Mouse (Mus musculus) cerebellum, postnatal 10 days (tissue): ENCODE results near the gene Chga.

Experiments
- DNase-seq, 2 experiments: peaks; one replicate each; pipeline ENCODE4 v3.0.0; 2021; ENCODE audit warnings: mixed read lengths in 2 of 2

The Chga gene

DNA sequence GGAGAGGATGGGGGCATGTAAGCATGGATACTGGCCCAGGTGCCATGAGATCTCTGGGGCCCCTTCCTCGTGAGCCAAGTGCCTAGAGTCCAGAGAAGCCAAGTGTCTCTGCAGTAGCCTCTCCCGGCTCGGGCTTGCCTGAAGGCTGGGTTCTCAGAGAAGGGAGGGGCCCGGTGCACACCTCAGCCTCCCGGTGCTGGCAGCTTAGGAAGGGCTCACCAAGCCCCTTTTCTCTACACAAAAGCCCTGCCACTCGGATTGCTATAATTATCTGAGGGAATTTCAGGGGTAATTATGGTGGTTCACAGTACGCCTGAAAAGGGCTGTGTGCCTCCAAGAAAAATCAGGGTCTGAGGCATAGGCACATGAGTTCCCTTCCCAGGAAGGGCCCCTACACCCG, 47.1 kb downstream of the Chga start:
- DNase-seq = no peak

DNA sequence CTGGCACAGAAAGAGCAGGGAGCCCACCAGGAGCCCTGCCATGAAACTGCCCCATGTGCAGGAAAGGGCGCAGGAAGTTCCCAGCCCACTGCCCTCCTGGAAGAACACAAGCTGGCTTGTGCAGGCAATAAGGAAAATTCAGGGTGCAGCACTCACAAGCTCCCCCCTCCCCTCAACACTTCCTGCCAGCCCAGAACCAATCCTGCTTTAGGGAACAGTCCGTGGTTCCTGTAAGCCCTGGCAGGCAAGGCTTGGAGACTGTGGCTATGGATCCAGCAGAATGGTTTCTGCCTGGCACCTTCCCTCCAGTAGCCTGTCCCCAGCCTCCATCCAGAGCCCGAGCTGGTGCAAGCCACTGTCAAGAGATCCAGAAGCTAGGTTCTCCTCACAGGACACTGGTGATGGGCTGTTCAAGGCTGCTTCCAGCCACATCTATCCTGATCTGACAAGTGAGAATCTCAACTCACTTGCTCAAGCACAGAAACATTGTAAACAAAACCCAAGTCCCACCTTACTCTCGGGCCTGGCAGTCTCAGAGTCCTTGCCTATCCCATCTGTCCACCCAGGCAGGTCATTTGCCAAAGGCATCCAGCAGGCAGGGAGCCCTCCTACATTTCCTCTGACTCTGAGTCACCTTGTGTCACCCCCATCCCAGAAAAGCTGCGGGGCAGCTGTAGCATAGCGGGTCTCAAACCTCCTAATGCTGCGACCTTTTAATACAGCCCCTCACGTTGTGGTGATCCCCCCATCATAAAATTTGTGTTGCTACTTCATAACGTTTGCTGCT, 47.7 kb downstream of the Chga start:
- DNase-seq = peak in 1 of 2 experiments; percentile 43

GRCm38 (mm10) chr12:102605607-102606006, 50.8 kb downstream of the Chga start:
- DNase-seq = no peak

DNA sequence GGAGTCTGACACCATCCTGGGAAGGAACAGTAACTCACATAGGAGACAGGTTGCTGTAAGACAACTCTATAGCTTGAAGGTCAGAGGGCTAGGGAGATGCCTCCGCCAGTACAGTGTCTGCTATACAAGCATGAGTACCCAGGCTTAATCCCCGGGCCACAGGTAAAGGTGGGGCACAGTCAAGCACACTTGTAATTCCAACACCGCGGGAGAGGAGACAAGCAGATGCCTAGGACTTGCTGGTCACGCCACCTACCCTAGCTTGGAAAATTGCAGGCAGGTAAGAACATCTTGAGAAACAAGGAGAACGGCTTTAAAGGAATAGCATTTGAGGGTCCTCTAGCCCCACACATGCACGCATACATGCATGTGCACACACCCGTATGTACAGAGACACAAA, 52.3 kb downstream of the Chga start:
- no peak for DNase-seq

DNA sequence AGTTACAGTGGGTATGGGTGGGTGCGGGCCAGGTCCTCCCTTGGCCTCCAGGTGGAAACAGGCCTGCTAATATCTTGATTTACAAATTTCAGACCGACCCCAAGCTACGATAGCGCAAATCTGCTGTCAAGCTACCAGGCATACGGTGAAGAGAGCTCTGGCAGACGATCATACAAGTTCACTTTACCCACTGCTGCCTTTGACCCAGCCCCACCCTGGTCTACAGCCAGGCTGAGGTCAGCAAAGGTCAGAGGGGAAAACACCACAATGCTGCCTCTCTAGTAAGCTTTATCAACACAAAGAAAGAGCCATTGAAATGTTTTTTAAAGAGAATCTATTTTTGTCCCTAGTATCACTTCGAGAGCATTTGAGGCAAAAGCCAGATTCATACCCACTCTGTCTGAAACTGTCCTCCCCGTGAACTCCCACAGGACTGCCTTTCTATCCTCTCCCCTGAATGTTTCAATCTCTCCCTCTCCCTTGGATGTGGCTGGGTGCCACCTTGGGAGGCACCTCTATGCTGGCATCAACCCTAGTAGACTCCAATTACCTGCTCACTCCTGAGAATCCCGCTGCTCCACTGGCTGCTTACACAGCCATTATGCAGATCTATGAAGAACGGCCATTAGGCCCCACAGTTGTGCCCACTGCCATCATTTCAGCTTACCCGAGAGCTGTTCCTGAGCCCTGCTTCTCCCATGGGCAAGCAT, 53.2 kb downstream of the Chga start:
- no peak for DNase-seq

DNA sequence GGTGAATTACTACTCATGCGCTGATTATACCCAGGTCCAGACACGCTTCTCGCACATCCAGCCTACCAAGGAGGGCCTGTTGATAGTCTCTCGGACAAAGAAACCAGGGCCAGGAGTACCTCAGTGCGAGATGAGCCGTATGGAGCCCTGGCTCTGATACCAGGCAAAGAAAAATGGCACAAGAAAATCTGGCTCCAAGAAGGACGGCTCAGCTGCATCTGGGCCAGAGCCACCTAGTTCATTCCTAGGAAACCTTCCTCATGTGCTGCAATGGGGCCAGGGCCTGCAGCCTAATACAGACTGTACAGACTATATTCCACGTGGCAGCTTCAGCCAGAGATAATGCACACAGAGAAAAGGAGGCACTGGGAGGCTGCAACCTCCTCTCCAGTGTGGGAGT, 56.2 kb downstream of the Chga start:
- peak; percentile 41 to 59 for DNase-seq

GRCm38 (mm10) chr12:102612431-102612830, 57.7 kb downstream of the Chga start:
- peak in 1 of 2 experiments; percentile 15 for DNase-seq

DNA sequence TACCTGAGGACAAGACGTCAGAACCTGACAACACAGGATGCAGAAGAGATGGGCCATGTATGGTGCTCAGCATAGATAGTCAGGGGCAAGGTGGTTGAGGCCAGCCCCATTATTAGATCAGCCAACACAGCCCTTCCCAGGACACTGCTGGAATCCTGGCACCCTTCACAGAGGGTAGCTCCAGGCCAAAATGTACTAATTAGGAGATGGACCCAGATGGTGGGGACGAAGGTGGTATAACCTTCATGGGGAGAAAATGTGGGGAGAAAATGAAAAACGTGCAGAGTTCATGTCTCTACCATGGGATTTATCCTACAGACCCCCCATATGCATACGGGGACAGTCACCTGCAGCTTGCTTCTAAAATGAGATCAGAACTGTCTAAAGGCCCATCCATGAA, 58.6 kb downstream of the Chga start:
- DNase-seq = peak; percentile 65 to 75
